Mouse (Mus musculus): ENCODE measurements around the gene Jmjd4.

Gene Jmjd4

GRCm38 (mm10) chr11:59449741-59450229 lies at the start of gene Jmjd4:
Gene Jmjd4 (plus strand): TSS chr11:59450045.
- in situ Hi-C loops (cut with MboI, MseI) = no loop called here

- in situ Hi-C loops (cut with MboI, MseI) = no loop called here
Observed at GRCm38 (mm10) chr11:59400876-59401275, 49.0 kb upstream of the Jmjd4 start.

- in situ Hi-C loops (cut with MboI, MseI) = no loop called here
Observed at GRCm38 (mm10) chr11:59405761-59406160, 44.1 kb upstream of the Jmjd4 start.

- in situ Hi-C loops (cut with MboI, MseI) = no loop called here
Observed at GRCm38 (mm10) chr11:59410851-59411250, 39.0 kb upstream of the Jmjd4 start.

GRCm38 (mm10) chr11:59412058-59412457 lies 37.8 kb upstream of the Jmjd4 start:
- in situ Hi-C loops (cut with MboI, MseI) = no loop called here

- in situ Hi-C loops (cut with MboI, MseI) = no loop called here
Observed at GRCm38 (mm10) chr11:59412999-59413863, 36.6 kb upstream of the Jmjd4 start.

GRCm38 (mm10) chr11:59418708-59419107 lies 31.1 kb upstream of the Jmjd4 start:
- in situ Hi-C loops (cut with MboI, MseI) = no loop called here

- in situ Hi-C loops (cut with MboI, MseI) = no loop called here
Observed at GRCm38 (mm10) chr11:59421436-59421835, 28.4 kb upstream of the Jmjd4 start.

- in situ Hi-C loops (cut with MboI, MseI) = no loop called here
Observed at GRCm38 (mm10) chr11:59421967-59422366, 27.9 kb upstream of the Jmjd4 start.

GRCm38 (mm10) chr11:59423010-59423588 lies 26.7 kb upstream of the Jmjd4 start:
- in situ Hi-C loops (cut with MboI, MseI) = no loop called here

GRCm38 (mm10) chr11:59425671-59426101 lies 24.2 kb upstream of the Jmjd4 start:
- in situ Hi-C loops (cut with MboI, MseI) = no loop called here

- in situ Hi-C loops (cut with MboI, MseI) = no loop called here
Observed at GRCm38 (mm10) chr11:59428057-59428660, 21.7 kb upstream of the Jmjd4 start.

- in situ Hi-C loops (cut with MboI, MseI) = no loop called here
Observed at GRCm38 (mm10) chr11:59429959-59430358, 19.9 kb upstream of the Jmjd4 start.

- in situ Hi-C loops (cut with MboI, MseI) = no loop called here
Observed at GRCm38 (mm10) chr11:59432261-59432660, 17.6 kb upstream of the Jmjd4 start.

- in situ Hi-C loops (cut with MboI, MseI) = no loop called here
Observed at GRCm38 (mm10) chr11:59437954-59438353, 11.9 kb upstream of the Jmjd4 start.

- in situ Hi-C loops (cut with MboI, MseI) = no loop called here
Observed at GRCm38 (mm10) chr11:59443102-59443501, 6.7 kb upstream of the Jmjd4 start.

- in situ Hi-C loops (cut with MboI, MseI) = no loop called here
Observed at GRCm38 (mm10) chr11:59450230-59450771, 456 bp downstream of the Jmjd4 start.

GRCm38 (mm10) chr11:59451086-59451485 lies 1.2 kb downstream of the Jmjd4 start, which contains the start of gene Snap47:
Gene Snap47 (minus strand): TSS chr11:59451186.
- in situ Hi-C loops (cut with MboI, MseI) = no loop called here

GRCm38 (mm10) chr11:59456346-59456745 lies 6.5 kb downstream of the Jmjd4 start:
- in situ Hi-C loops (cut with MboI, MseI) = no loop called here

- in situ Hi-C loops (cut with MboI, MseI) = no loop called here
Observed at GRCm38 (mm10) chr11:59456891-59457290, 7.0 kb downstream of the Jmjd4 start.

- in situ Hi-C loops (cut with MboI, MseI) = no loop called here
Observed at GRCm38 (mm10) chr11:59458973-59459372, 9.1 kb downstream of the Jmjd4 start.

GRCm38 (mm10) chr11:59460459-59460858 lies 10.6 kb downstream of the Jmjd4 start:
- in situ Hi-C loops (cut with MboI, MseI) = no loop called here
